Mouse (Mus musculus) Muller cell, postnatal 12 days (primary cell): ENCODE data around the gene Ret.

Experiments
- DNase-seq: peaks from one replicate; pipeline ENCODE4 v3.0.0-alpha.2; 2015; ENCODE audit errors: inconsistent ontology term

The Ret gene

GRCm38 (mm10) chr6:118197440-118197975 lies at the start of gene Ret:
Gene Ret, minus strand, starts transcription at chr6:118197718.
- DNase-seq, result peak; percentile 36

- no peak for DNase-seq
Measured at GRCm38 (mm10) chr6:118247161-118247560, 49.6 kb upstream of the Ret start.

DNA sequence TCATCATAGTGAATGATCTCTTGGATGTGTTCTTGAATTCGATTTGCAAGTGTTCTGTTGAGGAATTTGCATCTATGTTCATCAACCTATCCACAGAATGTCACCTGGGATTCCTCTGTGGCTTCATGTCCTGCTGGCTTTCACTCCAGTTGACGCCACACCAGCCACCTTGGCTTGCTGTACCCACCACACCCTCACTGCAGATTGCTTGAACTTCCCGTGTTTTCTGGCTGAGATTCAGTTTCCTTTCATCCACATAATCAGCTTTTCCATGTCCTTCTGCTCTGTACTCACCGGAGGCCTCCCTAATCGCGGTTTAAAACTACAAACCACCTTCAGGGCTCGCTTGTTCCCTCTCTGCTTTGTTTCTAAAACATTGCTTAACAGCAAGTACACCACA lies 46.6 kb upstream of the Ret start:
- no peak for DNase-seq

GRCm38 (mm10) chr6:118242941-118243340 lies 45.4 kb upstream of the Ret start:
- no peak for DNase-seq

GRCm38 (mm10) chr6:118226072-118226471 lies 28.6 kb upstream of the Ret start:
- DNase-seq, result peak; percentile 3

DNA sequence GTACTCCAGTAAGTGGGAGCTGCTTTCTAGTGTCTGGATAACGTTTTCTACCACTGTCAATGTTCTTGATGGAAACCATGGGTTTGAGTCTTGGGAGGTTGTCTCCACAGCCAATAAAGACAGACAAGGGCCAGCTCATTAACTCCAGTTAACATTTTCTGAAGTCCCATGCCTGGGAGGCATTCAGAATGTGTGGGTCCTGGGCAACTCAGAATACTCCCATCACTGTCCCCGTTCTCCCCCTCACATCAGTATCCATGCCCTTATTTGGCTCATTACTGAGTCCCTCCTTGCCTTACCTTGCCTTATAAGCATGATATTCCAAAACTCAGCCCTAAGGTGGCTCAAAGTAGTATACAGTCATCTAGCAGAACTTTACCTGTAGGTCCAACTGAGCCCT lies 25.0 kb upstream of the Ret start:
- DNase-seq, result no peak

DNA sequence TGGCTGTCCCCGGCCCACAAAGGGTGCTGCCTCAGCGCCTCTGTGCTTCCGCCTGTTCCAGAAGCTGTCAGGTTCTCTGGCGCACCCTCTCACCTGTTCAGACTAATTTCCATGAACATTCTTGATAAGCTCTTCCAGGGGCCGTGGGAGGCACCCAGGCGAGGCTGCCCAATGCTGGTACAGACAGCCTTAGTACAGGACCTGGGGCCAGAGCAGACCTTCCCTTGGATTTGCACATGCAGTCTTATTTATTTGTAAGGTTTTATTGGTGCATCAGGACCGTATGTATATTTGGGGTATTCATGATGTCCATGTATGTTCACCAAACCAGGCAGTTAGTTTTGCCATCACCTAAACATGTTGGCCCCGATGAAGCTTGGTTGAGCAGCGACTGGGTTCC lies 18.2 kb upstream of the Ret start:
- no peak for DNase-seq

DNA sequence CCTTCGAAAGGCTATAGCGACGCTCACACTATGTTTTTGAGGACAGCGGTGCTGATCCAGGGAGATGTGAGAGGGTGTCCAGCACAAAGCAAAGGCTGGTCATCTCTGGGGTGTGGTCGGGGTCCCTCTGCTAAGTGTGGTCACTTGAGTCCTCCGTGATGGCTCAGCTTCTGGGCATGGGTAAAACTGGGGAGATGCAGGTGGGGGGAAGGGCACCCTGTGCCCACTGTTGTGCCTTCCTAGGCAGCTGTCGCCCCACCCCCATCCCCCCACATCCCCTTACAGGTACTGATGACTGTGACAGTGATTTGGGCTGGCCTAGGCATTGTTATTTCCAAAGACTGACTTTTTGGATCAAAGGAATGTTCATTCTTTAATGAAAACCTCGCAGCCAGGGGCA lies 10.8 kb upstream of the Ret start:
- DNase-seq, result no peak

- DNase-seq, result no peak
Measured at GRCm38 (mm10) chr6:118206386-118206785, 8.9 kb upstream of the Ret start.

DNA sequence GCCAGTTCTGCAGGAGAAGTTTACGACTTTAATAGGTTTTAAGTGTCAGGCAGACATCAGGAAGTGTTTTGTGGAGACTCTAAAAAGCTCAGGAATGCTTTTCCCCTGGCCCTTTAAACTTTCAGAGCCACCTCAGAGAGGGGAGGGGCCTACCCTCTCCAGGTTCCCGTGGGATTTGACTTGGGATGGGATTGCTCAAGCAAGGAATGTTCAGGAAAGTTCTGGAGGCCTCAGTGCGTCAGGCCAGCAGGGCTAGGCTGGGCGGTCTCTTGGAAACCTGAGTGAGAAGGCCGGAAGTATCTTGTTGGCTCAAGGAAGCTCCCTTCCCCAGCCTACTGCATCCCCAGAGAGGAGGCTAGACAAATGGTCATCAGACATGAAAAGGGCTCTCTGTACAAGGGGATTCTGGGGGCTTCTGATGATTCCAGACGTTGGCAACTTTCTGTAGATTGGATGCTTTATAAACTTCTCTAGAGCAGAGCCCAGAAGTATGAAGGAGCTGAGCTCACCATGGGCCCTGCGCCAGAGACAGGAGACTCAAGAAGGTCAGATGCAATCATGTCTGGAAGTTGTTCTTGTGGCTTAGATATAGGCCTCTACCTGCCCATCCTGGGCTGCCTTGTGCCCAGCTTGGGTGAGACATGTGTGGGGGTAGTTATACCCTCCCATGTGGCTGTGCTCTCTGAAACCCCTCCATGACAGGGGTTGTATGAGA lies 7.8 kb upstream of the Ret start:
- no peak for DNase-seq

DNA sequence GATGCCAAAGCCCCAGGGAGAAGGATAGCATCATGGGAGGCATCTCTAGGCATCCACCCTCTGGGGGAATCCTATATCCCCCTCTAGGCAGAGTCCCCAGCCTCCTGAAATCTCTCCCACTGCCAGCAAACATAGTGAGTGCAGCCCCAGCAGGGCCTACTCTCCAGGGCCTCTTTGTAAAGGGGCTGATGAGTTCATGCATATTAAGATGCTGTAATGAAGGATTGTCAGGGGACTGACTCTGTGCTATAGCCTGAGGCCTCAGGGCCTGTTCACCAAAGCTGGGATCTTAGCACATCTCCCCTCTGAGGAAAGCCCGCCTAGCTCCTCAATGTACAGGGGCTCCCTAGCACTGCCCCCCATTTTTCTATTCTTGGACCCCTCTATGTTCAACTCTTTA lies 6.6 kb upstream of the Ret start:
- no peak for DNase-seq

GRCm38 (mm10) chr6:118196751-118197439 lies 623 bp downstream of the Ret start:
- DNase-seq, result peak; percentile 73

DNA sequence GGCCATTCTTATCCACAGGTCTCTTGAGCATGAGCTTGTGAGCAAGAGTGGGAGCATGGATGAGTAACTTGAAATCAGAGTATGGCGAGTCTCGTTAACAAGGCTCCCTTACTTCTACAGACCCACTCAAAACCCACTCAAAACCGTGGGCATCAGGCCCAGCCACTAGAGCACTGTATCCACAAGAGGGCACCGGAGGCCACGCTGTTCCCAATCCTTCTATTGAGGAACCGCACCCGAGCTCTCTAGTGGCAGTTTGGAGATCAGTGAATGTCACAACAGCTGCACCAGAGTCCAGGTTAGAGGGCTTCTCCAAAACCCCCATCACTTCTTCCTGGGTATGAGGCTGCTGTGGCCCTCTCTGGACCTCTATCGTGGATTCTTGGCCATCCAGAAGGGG lies 2.4 kb downstream of the Ret start:
- DNase-seq, result peak; percentile 65

- DNase-seq, result peak; percentile 53
Measured at GRCm38 (mm10) chr6:118192882-118193281, 4.6 kb downstream of the Ret start.

DNA sequence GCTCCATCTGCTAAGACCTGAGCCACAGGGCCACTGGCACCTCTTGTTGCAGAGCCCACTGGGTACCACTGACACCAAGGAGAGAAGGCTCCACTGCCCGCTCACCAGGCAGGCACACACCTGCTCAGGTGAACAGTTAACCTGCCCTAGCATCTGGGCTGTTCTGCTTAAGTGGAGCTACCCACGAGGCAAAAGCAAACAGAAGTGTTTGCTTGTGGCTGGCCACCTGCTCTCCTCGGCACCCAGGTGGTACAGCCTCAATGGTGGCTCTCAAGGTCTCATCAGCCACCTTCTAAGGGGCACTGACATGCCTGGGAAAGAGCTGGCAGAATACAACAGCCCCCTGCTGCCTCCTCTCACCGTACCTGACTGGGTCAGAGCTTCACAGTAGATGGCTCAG lies 5.3 kb downstream of the Ret start:
- no peak for DNase-seq

DNA sequence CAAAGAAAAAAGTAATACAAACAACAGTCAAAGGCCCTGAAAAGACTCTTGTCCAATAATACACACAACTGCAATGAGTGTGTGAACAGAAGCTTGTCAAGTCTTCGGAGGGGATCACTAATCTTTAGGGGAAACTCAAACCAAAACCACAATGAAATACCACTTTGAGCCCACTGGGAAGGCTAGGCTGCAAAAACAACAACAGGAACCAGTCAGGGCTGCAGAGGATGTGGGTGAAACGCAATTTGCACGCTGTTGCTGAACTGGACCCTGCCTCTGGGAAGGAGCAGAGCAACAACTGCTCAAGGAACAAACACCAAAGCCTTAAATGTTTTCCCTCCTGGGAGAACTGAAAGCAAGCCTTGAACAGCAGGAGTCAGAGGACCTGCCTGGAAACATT lies 7.8 kb downstream of the Ret start:
- DNase-seq, result no peak

- no peak for DNase-seq
Measured at GRCm38 (mm10) chr6:118188599-118188998, 8.9 kb downstream of the Ret start.

- DNase-seq, result no peak
Measured at GRCm38 (mm10) chr6:118187285-118187641, 10.3 kb downstream of the Ret start.

- no peak for DNase-seq
Measured at GRCm38 (mm10) chr6:118186620-118187284, 10.8 kb downstream of the Ret start.

- no peak for DNase-seq
Measured at GRCm38 (mm10) chr6:118184126-118184525, 13.4 kb downstream of the Ret start.

GRCm38 (mm10) chr6:118180085-118180423 lies 17.5 kb downstream of the Ret start:
- no peak for DNase-seq

- DNase-seq, result peak; percentile 72
Measured at GRCm38 (mm10) chr6:118179316-118180084, 18.0 kb downstream of the Ret start.
